Mouse (Mus musculus) kidney, adult 9 months (tissue): ENCODE measurements around the gene Nox1.
"Not testable (repeated sequence)": the region's sequence is repeated elsewhere in the genome, so short reads cannot be mapped to it uniquely, and the experiment has no call there.

Experiments used
- DNase-seq: peaks from one replicate; pipeline ENCODE4 v3.0.0; 2022

Nox1 gene

DNA sequence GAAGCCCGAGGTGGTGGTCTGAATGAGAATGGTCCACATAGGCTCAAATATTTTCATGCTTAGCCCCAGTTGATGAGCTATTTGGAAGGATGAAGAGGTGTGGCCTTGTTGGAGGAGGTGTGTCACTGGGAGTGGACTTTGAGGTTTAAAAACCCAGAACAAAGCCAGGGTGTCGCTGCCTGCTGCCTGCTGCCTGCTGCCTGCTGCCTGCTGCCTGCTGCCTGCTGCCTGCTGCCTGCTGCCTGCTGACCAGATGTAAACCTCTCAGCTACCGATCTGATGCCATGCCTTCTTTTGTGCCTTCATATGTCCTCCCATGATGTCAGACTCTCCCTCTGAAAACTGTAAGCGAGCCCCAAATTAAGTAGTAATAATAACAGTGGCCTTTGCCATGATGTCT is at the start of gene Nox1:
Gene Nox1 (minus strand): TSS at position 101 of the 400 bp plus-strand sequence.
- no peak for DNase-seq

DNA sequence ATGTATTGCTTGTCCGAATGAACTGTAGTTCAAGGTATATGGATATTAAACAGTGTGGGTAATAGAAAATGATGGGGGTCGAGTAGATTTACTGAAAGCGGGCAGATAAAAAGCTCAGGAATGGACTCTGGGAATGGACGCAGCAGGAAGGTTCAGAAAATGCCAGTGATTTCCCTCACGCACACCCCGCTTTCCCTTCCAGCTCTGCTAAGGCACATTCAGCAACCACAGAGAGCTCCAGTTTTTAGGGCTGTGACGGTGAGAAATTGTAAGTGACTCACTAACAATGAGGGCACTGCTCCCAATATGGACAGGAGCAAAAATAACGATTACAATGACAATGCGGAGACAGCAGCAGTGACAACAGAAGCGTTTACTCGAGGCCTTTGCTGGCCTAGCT is 40.4 kb upstream of the Nox1 start:
- no peak for DNase-seq

DNA sequence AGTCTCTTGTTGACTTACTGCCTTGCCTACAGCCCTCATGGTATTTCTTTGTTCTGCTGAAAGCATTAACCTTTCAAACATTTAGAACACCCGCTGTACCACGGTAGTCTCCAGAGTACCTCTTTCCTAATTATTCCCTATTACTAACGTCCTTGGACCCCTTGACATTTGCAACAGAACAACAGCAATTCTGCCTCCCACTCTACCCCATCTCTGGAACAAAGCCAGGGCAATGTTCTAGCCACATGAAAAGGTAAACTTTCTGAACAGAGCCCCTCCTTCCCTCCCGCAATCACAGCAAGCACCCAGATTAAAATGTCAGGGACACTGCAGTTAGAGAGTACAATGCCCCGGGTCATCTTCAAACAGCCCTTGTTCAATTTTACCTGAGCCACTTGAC is 39.4 kb upstream of the Nox1 start:
- DNase-seq: no peak

DNA sequence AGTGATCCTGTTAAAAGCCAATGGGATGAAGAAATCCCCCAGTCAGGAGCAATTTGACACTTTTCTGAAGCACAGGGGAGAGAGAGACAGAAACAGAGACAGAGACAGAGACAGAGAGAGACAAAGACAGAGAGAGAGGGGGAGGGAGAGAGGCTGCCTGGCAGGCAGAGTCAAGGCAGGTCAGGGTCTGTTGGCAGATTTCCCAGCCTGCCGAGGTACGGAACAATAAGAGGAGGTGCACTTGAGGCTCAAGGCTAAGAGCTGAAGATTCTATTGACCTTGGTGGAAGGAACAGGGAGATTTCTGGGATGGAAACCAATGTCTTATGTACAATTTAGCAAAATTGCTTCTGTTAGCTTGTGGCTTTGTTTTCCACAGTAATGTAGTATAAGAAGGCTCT is 26.4 kb upstream of the Nox1 start:
- DNase-seq: no peak

GRCm38 (mm10) chrX:134245946-134246345 is 24.2 kb upstream of the Nox1 start:
- no peak for DNase-seq

GRCm38 (mm10) chrX:134238266-134238665 is 16.5 kb upstream of the Nox1 start:
- DNase-seq: no peak

GRCm38 (mm10) chrX:134233048-134233447 is 11.3 kb upstream of the Nox1 start:
- no peak for DNase-seq

GRCm38 (mm10) chrX:134220618-134221017 is 1.1 kb downstream of the Nox1 start:
- no peak for DNase-seq

DNA sequence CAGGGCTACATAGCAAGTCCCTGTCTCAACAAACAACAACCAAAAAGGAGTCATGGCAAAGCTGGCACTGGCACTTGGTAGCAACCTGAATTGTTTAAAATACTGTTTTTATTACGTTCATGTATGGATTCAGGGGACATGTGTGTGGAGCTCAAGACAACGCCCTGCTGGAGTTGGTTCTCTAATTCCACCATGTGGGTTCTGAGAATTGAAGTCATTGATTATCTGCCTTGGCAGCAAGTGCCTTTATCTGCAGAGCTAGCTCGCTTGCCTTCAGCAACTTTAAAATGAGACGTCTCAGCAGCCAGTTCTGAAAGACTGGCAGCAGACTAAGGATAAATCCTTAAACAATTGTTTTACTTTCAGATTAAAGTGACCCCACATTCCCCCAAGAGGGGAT is 3.6 kb downstream of the Nox1 start:
- DNase-seq: no peak

GRCm38 (mm10) chrX:134211151-134211642 is 10.6 kb downstream of the Nox1 start:
- DNase-seq: no peak

DNA sequence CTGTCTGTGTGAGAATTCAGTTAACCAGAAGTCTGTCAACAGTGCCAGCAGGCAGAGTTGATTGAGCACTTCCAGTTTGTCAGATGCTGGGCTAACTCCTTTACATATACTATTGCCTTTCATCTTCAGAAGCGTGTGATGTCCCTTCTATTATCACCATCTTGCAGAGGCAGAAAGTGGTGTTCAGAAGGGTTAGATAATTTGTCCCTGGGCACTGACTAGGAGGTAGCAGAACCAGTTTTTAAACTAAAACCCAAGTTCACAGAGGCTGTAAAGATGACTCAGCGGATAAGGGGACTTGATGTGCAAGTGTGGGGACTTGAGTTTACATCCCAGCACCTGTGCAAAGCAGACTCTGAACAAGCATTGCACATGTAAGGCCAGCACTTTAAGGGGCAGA is 13.3 kb downstream of the Nox1 start:
- DNase-seq: no peak

GRCm38 (mm10) chrX:134187201-134187600 is 34.6 kb downstream of the Nox1 start, which contains the start of gene Arl13a:
Arl13a (plus strand) TSS chrX:134187501.
- not testable (repeated sequence) for DNase-seq

- no peak for DNase-seq
These were observed 47.1 kb downstream of the Nox1 start for GRCm38 (mm10) chrX:134174699-134175098.

- DNase-seq: no peak
These were observed 51.2 kb downstream of the Nox1 start for GRCm38 (mm10) chrX:134170584-134170983.

- DNase-seq: no peak
These were observed 58.3 kb downstream of the Nox1 start for GRCm38 (mm10) chrX:134163484-134163883.

- no peak for DNase-seq
These were observed 58.9 kb downstream of the Nox1 start for GRCm38 (mm10) chrX:134162826-134163225.

- DNase-seq: no peak
These were observed 59.6 kb downstream of the Nox1 start, which contains the start of gene Xkrx for GRCm38 (mm10) chrX:134162043-134162720. Xkrx (minus strand) TSS chrX:134162076.

DNA sequence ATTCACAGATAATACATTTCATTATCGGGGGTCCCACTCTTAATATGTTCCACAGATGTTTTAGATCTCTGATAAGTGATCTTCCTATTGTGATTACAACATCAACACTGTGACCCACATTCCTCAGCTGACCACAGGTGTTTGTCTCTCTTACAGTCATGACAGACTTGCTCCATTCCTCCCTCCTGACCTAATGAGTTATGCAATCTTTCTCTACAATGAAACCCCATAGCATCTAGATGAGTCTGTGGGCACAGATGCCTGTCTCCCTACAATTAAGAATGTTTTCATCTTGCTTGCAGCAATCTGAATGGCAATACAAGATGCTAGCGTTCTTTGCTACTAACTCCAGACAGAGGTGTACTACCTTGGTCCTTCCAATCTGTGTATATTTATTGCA is 61.3 kb downstream of the Nox1 start:
- no peak for DNase-seq

GRCm38 (mm10) chrX:134158151-134158550 is 63.6 kb downstream of the Nox1 start:
- no peak for DNase-seq

DNA sequence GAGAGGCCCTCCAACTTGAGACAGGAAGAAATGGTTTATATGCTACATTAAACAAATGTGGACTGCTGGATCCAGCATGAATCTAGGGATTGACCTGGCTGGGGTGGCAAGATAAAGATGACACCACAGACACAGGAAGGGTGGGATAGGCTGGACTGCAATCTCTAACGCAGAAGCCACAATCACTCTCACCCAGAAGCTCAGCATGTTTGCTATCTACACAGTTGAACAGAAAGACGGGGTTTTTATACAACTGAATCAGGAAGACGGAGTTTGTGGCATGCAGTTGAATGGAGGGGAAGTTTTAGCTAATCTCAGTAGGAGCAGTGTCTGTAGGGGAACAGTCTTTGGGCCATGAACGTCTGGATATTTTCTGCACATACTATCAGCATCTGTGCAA is 79.8 kb downstream of the Nox1 start:
- DNase-seq: no peak

DNA sequence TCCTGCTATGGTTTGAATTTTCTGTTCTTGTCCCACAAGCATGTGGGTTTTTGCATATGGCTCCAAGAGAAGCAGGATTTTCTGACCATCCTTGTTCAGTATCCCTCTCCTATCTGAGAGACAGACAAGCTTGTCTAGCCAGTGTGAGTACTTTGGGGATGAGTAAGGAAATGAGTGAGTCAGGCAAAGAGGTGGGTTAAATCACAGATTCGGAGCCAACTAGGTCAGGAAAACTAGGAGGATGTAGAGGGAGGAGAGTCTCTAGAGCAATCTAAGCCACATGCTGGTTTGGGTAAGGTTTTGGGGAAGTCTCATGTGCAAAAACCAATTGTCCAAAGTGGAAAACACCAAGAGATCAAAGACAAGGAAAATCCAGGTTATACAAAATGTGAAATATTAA is 80.2 kb downstream of the Nox1 start:
- no peak for DNase-seq

GRCm38 (mm10) chrX:134140024-134140423 is 81.7 kb downstream of the Nox1 start:
- no peak for DNase-seq

GRCm38 (mm10) chrX:134133821-134134220 is 87.9 kb downstream of the Nox1 start:
- DNase-seq: no peak

GRCm38 (mm10) chrX:134132295-134132694 is 89.5 kb downstream of the Nox1 start:
- peak; percentile 9 for DNase-seq

DNA sequence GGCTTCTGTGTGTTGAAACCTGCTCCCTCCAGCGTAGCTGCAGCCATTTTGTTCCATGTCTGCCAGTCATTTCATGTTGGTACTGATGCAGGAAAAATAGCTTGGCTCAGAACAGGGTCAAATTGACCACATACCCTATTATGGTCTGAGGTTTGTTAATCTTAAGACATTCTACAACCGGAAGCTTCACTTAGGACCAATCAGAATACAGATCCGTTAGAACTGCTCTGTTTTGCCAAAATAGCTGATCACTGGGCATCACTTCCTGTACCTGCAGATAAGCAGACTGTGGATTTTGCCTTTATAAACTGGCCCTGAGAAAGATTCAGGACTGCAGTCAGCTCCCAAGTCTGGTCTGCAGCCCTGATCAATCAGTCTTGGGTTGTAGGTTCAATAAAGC is 93.2 kb downstream of the Nox1 start:
- DNase-seq: no peak
